Mouse (Mus musculus): ENCODE results near the gene Mthfd2. TPM values are rescaled to one million over a fixed set of nuclear protein-coding genes. Genes with fewer than 3 reads are reported as not detected.

The Mthfd2 gene
- 112 and 114 TPM in 2 replicates for polyA plus RNA-seq (2016; fragmentation: Nextera tagmentation; extraction: Ambion mirVana)

DNA sequence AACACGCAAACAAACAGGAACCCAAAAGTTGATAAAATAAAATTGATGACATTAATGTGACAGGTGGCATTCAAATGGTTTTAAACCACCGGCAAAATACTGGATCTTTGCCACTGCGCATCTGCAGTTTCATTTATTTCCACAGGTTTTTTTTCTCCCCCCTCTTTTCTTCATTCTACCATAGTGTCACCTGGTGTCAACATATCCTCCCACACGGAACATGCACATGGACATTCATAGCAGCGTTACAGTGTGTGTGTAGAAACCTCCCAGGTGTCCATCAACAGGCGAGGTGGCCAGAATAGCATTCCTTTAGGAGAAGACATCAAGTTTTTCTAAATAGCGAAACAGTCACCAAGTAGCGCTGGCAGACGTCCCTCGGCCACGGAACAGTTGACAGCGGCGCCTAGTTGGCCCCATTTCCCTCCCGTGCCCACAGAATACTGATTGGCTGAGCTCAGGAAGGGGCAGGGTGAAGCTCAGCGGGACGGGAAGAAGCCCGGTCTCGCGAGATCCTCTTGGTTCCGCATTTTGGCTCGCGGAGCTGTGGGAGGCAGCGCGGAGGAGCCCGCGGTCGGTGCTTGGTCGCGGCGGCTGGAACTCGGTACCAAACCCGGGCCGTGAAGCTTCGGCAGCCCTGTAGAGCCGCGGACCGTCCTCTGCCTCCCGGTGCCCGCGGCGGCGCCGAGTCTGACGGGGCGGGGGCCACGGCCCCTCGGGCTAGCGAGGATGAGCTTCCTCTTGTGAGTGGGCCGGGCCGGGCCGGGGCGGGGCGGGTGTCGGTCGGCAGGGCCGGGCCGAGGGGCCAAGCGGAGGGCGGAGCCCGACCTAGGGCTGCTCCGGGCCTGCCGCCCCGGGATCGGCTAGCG is at the start of gene Mthfd2, which contains the start of gene Mob1a:
Gene Mthfd2, minus strand, starts transcription at position 384 of the 869 bp plus-strand sequence.
Gene Mob1a, plus strand, starts transcription at position 492 of the 869 bp plus-strand sequence.
- H3K27me3 ChIP-seq (replicated peaks) = no peaks in the 10 kb centered on the region
- H3K9ac ChIP-seq = peak within 1 kb of the TSS; percentile 88
- 1% methylated on average over 59 of the region's 65 CpGs for WGBS (ENCODE audit: insufficient replicate concordance)
- peaks cover 34% of the 10 kb centered on the region for H3K36me3 ChIP-seq
- H3K27ac ChIP-seq = peak within 1 kb of the TSS; percentile 98
- H3K4me3 ChIP-seq = peak within 1 kb of the TSS; percentile 91
- H3K4me2 ChIP-seq = peak within 1 kb of the TSS; percentile 78
- peak; percentile 96 for ATAC-seq
- H3K4me1 ChIP-seq = peaks cover 44% of the 10 kb centered on the region
- no peaks in the 10 kb centered on the region for H3K9me3 ChIP-seq (replicated peaks)

DNA sequence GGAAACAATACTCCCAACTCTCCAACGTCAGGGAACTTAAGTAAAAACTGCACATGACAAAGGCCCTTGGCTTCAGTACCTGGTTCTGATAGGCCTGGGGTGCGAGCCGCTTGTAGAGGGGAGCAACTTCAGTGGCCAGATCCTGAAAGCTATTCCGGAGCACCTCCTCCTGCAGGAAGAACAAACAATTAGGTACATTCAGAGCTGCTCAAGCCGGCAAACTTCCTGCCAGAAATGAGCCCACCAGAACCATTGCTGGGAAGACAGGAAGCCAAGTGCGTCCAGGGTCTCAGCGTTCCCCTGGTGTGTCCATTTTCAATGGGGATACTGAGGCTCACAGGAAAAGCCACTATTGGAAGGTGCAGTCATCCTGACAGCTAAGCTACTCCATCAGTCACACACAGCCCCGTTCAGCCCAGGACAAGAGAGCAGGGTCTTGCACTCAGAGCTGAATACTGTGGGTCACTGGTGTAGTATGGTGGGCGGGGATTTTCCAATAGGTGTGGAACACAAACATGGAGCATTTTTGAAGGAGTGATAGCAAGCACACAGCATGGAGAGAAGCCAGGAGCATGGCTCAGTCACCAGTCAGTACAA is 48.1 kb upstream of the Mthfd2 start:
- ATAC-seq = no peak
- Histone ChIP-seq H3K9me3 (replicated peaks) (no peaks in the 10 kb centered on the region), H3K36me3 (peaks cover 99% of the 10 kb centered on the region), H3K4me3 (no peak overlapping the region), H3K27me3 (replicated peaks) (no peaks in the 10 kb centered on the region), H3K27ac (no peak overlapping the region), H3K4me2 (no peak overlapping the region), H3K4me1 (no peaks in the 10 kb centered on the region), H3K9ac (no peak overlapping the region)
- 78% methylated on average over 9 of the region's 9 CpGs for WGBS (ENCODE audit: insufficient replicate concordance)

DNA sequence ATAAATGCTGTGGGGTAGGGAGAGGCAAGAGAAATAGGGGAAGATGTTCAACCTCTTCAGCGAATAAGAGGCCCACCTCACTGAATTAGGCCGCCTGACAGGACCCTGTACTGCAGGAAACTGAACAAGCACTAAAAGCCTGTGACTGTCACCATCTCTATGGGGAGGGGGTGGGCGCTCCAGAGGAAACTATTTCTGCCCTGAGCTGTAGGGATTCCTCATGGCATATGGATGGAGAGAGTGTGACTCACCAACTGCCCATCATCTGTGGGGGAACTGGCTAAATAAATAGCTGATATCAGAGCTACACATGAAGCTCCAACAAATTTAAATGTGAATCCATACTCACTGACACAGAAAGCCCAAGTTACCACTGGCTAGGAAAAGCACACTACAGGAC is 45.6 kb upstream of the Mthfd2 start:
- Histone ChIP-seq H3K4me1 (no peaks in the 10 kb centered on the region), H3K27me3 (replicated peaks) (no peaks in the 10 kb centered on the region), H3K27ac (no peak overlapping the region), H3K9me3 (replicated peaks) (no peaks in the 10 kb centered on the region), H3K4me3 (no peak overlapping the region), H3K4me2 (no peak overlapping the region), H3K36me3 (peaks cover 98% of the 10 kb centered on the region), H3K9ac (no peak overlapping the region)
- WGBS (ENCODE audit: insufficient replicate concordance) = 73% methylated on average over 3 of the region's 3 CpGs
- no peak for ATAC-seq

DNA sequence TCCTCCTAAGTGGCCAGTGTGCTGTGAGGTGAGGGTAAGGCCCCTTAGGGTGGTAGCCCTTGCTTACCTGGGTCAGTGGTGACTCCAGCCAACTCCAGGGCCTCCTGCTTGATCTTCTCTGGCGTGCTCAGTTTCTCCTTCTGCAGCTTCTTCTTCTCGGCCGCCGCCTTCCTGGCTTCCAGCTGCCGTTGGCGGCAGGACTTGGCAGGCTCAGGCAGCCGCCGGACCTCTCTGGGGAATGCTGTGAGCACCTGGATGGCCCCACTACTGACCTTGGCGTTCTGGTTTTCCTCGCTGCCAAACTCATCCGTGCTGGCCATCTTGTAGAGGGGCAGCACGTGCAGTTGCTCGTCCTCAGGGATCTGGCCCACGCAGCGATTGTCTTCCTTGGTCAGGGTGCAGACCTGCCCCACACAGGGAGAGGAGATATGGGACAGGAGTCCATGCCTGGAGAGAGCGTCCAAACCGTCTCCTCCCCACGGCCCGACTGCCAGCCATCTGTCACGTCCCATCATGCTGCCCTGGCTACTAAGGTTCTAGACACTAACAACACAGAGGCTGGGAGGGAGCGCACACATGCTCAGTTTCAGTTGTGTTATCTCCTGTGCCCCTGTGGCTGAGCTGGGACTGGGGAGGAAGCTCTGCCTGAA is 44.7 kb upstream of the Mthfd2 start:
- H3K27me3 ChIP-seq (replicated peaks) = no peaks in the 10 kb centered on the region
- no peak for ATAC-seq
- no peak overlapping the region for H3K4me2 ChIP-seq
- H3K9ac ChIP-seq = no peak overlapping the region
- no peaks in the 10 kb centered on the region for H3K4me1 ChIP-seq
- 88% methylated on average over 21 of the region's 21 CpGs for WGBS (ENCODE audit: insufficient replicate concordance)
- H3K9me3 ChIP-seq (replicated peaks) = no peaks in the 10 kb centered on the region
- peaks cover 94% of the 10 kb centered on the region for H3K36me3 ChIP-seq
- H3K4me3 ChIP-seq = no peak overlapping the region
- H3K27ac ChIP-seq = no peak overlapping the region

DNA sequence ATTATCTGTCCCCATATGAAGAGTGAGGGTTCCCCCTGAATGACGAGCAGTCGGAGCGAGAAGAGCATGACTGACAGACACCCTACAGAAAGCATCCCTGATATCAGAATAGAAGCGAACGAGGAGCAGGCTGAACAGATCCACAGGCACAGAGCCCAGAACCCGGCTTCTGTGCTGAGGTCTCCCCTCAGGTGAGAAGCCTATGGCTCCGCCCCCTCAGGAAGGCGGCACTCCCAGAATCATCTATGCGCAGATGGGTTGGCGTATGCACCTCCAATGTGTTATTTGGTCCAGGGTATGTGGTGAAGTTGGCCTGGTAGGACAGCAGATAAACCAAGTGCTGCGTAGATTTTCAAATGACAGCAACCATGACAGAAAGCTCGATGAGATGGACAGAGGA is 37.4 kb upstream of the Mthfd2 start:
- no peak for ATAC-seq

DNA sequence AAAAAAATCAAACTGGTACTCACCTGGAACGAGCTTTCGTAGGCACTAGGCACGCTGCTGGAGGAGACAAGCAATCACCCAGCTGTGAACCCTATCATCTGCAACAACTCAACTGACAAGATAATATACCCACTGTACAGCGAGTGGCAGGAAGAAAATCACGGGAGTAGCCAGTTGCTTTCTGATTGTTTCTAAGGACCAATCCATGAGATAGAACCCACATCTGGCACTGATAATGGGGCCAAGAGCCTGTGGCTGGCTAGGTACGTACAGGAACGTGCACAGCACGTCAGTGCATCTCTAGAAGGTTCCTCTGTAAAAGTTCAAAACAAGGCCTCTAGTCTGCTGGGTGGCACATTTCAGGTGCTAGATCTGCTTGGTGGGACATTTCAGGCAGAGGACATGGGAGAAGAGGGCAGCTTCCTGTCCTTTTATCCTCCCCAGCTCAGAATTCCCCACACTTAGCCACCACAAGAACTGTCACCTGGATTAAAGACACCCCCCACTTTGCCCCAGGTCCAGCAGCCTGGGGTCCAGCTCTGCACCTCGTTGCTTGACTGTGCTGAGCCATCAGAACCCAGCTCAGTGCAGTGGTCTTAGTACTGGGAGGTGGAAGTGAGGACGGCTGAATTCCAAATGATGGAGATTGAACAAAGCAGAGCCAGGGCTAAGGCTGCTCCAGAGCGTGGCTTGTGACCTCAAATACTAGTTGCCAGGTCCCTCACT is 36.0 kb upstream of the Mthfd2 start:
- Histone ChIP-seq H3K4me2 (no peak overlapping the region), H3K4me3 (no peak overlapping the region), H3K9ac (no peak overlapping the region), H3K27ac (0 out of 2 replicates have a peak overlapping the region, but pooled peaks have one; percentile 31), H3K27me3 (replicated peaks) (no peaks in the 10 kb centered on the region), H3K9me3 (replicated peaks) (no peaks in the 10 kb centered on the region), H3K36me3 (peaks cover 68% of the 10 kb centered on the region), H3K4me1 (peaks cover 27% of the 10 kb centered on the region)
- 38% methylated on average over 11 of the region's 11 CpGs for WGBS (ENCODE audit: insufficient replicate concordance)
- ATAC-seq = 0 out of 2 replicates have a peak, but pooled peaks have one; percentile 28

More for the DNA sequence above, 37.4 kb upstream of the Mthfd2 start:
- no peaks in the 10 kb centered on the region for H3K9me3 ChIP-seq (replicated peaks)
- WGBS (ENCODE audit: insufficient replicate concordance) = 83% methylated on average over 12 of the region's 12 CpGs
- peaks cover 67% of the 10 kb centered on the region for H3K36me3 ChIP-seq
- H3K9ac ChIP-seq = no peak overlapping the region
- H3K27me3 ChIP-seq (replicated peaks) = no peaks in the 10 kb centered on the region
- H3K4me3 ChIP-seq = no peak overlapping the region
- no peak overlapping the region for H3K4me2 ChIP-seq
- no peak overlapping the region for H3K27ac ChIP-seq
- H3K4me1 ChIP-seq = peaks cover 21% of the 10 kb centered on the region

DNA sequence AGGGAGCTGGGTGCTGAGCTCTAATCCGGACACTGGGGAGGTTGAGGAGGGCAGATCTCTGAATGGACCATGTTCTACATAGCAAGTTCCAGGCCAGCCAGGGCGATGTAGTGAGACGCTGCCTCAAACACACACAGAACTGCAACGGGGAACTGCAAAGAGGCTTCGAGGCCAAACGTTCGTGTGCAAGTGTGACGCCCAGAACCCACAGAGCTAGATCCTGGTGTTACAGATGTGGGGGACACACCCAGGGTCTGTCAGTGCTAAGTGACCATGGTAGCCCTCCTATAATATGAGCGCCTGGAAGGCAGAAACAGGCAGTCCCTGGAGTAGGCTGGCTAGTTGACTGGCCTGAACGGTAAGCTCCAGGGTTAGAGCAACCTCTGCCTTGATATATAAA is 31.7 kb upstream of the Mthfd2 start:
- Histone ChIP-seq H3K9ac (no peak overlapping the region), H3K36me3 (peaks cover 92% of the 10 kb centered on the region), H3K4me2 (no peak overlapping the region), H3K9me3 (replicated peaks) (no peaks in the 10 kb centered on the region), H3K27me3 (replicated peaks) (no peaks in the 10 kb centered on the region), H3K4me3 (no peak overlapping the region), H3K4me1 (peaks cover 62% of the 10 kb centered on the region), H3K27ac (peak overlapping the region; percentile 5; the same call in 1 of the 2 replicates)
- ATAC-seq = no peak
- 87% methylated on average over 10 of the region's 10 CpGs for WGBS (ENCODE audit: insufficient replicate concordance)

DNA sequence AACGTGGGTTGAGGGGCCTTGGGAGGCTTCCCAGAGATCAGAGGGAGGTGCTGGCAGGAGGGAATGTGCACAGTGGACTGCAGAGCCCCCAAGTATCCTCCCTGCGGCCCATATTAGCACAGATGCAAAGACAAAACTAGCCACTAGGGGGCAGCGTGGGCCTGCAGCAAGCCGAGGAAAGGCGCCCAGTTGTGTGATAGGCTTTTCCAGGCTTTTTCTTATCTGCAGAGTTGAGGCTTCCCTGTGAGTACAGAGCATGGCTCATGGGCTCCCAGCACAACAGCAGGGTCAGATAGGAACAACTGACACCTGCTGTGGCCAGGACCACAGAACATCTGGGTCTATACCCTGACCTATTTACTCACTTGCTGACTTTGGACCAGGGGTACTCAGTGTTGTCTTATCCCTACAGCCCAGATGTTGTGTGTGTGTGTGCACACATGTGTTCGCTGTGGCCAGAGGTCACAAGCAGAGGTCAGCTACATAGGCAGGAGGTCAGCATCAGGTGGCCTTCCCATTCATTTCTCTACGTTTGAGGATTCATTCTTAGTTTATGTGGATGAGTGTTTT is 30.9 kb upstream of the Mthfd2 start:
- peak overlapping the region; percentile 48 for H3K9ac ChIP-seq
- H3K9me3 ChIP-seq (replicated peaks) = no peaks in the 10 kb centered on the region
- no peaks in the 10 kb centered on the region for H3K27me3 ChIP-seq (replicated peaks)
- H3K4me2 ChIP-seq = no peak overlapping the region
- WGBS (ENCODE audit: insufficient replicate concordance) = 23% methylated on average over 7 of the region's 7 CpGs
- ATAC-seq = peak; percentile 25; the same call in 1 of the 2 replicates
- peaks cover 65% of the 10 kb centered on the region for H3K4me1 ChIP-seq
- H3K27ac ChIP-seq = peak overlapping the region; percentile 59
- peaks cover 91% of the 10 kb centered on the region for H3K36me3 ChIP-seq
- no peak overlapping the region for H3K4me3 ChIP-seq

DNA sequence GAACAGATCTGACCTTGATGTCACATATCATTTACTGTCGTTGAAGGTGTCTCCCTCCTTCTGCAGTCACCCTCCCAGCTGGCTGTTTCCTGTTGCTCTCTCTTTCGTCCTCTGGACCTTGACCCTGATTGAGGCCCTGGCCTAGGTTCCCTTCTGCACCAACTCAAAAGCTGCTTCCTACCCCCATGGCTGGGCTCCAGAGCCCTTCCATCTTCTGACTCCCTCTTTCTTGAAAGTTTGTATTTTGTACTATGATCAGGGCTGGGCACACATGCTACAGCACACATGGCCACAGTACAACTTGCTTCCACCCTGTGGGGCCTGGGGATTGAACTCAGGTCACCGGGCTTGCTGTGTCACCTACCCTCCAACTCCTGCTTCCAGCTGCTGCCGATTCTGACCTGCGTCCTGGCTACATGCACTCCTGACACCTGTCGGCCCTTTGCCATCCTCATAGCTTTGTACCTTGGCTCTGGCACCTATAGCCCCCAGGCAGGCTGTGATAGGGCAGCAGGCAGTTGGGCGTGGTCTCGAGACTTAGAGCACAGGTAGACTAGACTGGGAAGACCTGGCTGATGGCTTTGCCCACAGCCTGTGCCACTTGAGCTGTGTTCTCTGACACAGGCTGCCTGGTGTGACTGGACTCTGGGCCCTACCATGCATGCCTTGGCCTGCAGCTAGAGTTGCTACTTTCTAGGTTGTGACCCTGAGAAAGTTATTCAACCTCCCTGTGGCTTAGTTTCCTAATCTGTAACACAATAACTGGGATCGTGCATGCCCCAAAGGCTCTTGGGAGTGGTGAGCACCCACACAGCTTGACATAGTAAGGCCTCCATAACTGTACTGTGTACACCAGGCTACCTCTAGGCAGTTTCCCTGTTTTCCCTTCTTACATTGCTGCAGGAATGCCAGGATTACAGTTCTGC is 29.4 kb upstream of the Mthfd2 start:
- Histone ChIP-seq H3K9me3 (replicated peaks) (no peaks in the 10 kb centered on the region), H3K4me2 (0 out of 2 replicates have a peak overlapping the region, but pooled peaks have one; percentile 4), H3K4me3 (no peak overlapping the region), H3K9ac (peak overlapping the region; percentile 22; the same call in 1 of the 2 replicates), H3K4me1 (peaks cover 68% of the 10 kb centered on the region), H3K27ac (peak overlapping the region; percentile 98), H3K36me3 (peaks cover 89% of the 10 kb centered on the region), H3K27me3 (replicated peaks) (no peaks in the 10 kb centered on the region)
- no peak for ATAC-seq
- WGBS (ENCODE audit: insufficient replicate concordance) = 73% methylated on average over 9 of the region's 9 CpGs

DNA sequence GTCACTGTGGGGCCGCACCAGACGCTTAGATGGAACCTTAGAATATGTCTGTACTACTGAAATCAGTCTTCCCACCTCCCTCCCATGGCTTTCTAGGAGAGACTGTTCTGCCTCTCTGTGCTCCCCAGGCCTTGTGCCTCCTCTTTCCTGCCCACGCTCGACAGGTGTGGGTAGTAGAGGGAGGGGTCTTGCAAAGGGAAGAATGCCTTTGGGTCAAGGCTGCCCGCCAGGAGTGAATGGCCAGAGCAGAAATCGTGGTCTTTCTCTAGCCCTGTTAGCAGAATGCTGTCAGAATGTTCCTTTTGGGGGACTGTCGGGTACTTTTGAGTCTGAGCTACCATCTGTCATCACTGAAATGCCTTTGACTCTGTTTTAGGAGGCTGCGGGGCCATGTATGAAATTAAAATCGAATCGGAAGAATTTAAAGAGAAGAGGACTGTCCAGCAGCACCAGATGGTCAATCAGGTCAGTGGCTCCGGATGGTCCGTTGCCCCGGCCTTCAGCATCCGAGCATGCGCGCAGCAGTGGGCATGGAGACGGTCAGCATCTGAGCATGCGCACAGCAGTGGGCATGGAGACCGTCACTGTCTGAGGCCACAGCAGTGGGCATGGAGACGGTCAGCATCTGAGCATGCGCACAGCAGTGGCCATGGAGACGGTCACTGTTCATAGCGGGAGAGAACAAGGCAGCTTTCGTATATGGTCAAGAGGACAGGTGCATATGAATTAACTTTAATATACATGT is 27.1 kb upstream of the Mthfd2 start:
- H3K9ac ChIP-seq = peak overlapping the region; percentile 95
- no peaks in the 10 kb centered on the region for H3K27me3 ChIP-seq (replicated peaks)
- WGBS (ENCODE audit: insufficient replicate concordance) = 88% methylated on average over 24 of the region's 24 CpGs
- peak overlapping the region; percentile 76 for H3K4me2 ChIP-seq
- H3K4me3 ChIP-seq = peak overlapping the region; percentile 83
- H3K9me3 ChIP-seq (replicated peaks) = no peaks in the 10 kb centered on the region
- H3K27ac ChIP-seq = peak overlapping the region; percentile 98
- no peak for ATAC-seq
- H3K4me1 ChIP-seq = peaks cover 81% of the 10 kb centered on the region
- H3K36me3 ChIP-seq = peaks cover 73% of the 10 kb centered on the region

Measured in liver, embryonic 12.5 days (tissue).